Mouse (Mus musculus) small intestine, adult 2 months (tissue): ENCODE measurements around the gene Cir1.

ENCODE experiments used
- CTCF ChIP-seq: fragments of 200-500 bp; IDR thresholded peaks from 2 replicates; pipeline ENCODE4 v1.5.1; 2012; ENCODE audit warnings: low read depth, mild to moderate bottlenecking, control low read depth, inconsistent platforms, low read length, moderate library complexity, mixed read lengths; ENCODE audit not compliant: insufficient replicate concordance, insufficient read length; ENCODE audit errors: extremely low read depth
- POLR2A ChIP-seq: fragments of 200-500 bp; IDR thresholded peaks from 2 replicates; pipeline ENCODE4 v1.6.1; 2012; ENCODE audit warnings: low read depth, mild to moderate bottlenecking, control low read depth, inconsistent platforms, low read length, moderate library complexity

GRCm38 (mm10) chr2:73263794-73264610, 48.5 kb downstream of the Cir1 start:
- TF ChIP-seq POLR2A (no peak), CTCF (no peak)
